Mouse (Mus musculus) erythroblast, adult 5-6 weeks (primary cell): ENCODE results near the gene BC030499. TPM values are rescaled to one million over a fixed set of nuclear protein-coding genes. Genes with fewer than 3 reads are reported as not detected.

Source experiments
- ATAC-seq: replicated peaks from 2 replicates; pipeline ENCODE4 v1.8.0; 2016; ENCODE audit warnings: moderate number of reproducible peaks, mild to moderate bottlenecking, moderate TSS enrichment, inconsistent platforms; ENCODE audit not compliant: poor library complexity, low FRiP score, severe bottlenecking
- total RNA-seq, 2 experiments: library from RNA; stranded (forward) in 1 of 2; stranded (reverse) in 1 of 2; fragments of 150-400 nt in 1 of 2; fragments of 200-764, 138-1000 nt in 1 of 2; gene quantifications; 2 replicates each; pipeline versions ENCODE4 v1.2.3 to v1.2.4; 2015 to 2017; ENCODE audit warnings: low replicate concordance in 2 of 2

Gene BC030499
- total RNA-seq (2015; ENCODE audit: low replicate concordance) = not detected in 2 replicates
- total RNA-seq (2017; ENCODE audit: low replicate concordance) = 0.43 TPM in 1 of 2 replicates, not detected in the other

GRCm38 (mm10) chr11:78290654-78291053, at the start of gene BC030499:
Gene BC030499 (plus strand): TSS chr11:78290841.
- ATAC-seq = no peak

GRCm38 (mm10) chr11:78245261-78245626, 45.4 kb upstream of the BC030499 start:
- peak; percentile 6; the same call in 1 of the 2 replicates for ATAC-seq

- ATAC-seq = peak; percentile 90
Measured at GRCm38 (mm10) chr11:78245627-78246317, 44.9 kb upstream of the BC030499 start, which contains the start of the genes Sdf2 and Supt6. Gene Sdf2 (plus strand): TSS chr11:78245746. Gene Supt6 (minus strand): TSS chr11:78245987.

GRCm38 (mm10) chr11:78246318-78247011, 44.2 kb upstream of the BC030499 start:
- no peak for ATAC-seq

GRCm38 (mm10) chr11:78247012-78247348, 43.7 kb upstream of the BC030499 start:
- ATAC-seq = no peak

GRCm38 (mm10) chr11:78247727-78248140, 42.9 kb upstream of the BC030499 start:
- ATAC-seq = no peak

- no peak for ATAC-seq
Measured at GRCm38 (mm10) chr11:78256618-78257017, 34.0 kb upstream of the BC030499 start.

- ATAC-seq = no peak
Measured at GRCm38 (mm10) chr11:78260489-78261258, 30.0 kb upstream of the BC030499 start.

- ATAC-seq = peak; percentile 89
Measured at GRCm38 (mm10) chr11:78261380-78262352, 29.0 kb upstream of the BC030499 start, which contains the start of gene 2610507B11Rik. Gene 2610507B11Rik (plus strand): TSS chr11:78261752.

- peak; percentile 62 for ATAC-seq
Measured at GRCm38 (mm10) chr11:78262550-78262949, 28.1 kb upstream of the BC030499 start.

GRCm38 (mm10) chr11:78265571-78265970, 25.1 kb upstream of the BC030499 start:
- no peak for ATAC-seq

- ATAC-seq = no peak
Measured at GRCm38 (mm10) chr11:78271986-78272385, 18.7 kb upstream of the BC030499 start.

GRCm38 (mm10) chr11:78275596-78275995, 15.0 kb upstream of the BC030499 start:
- no peak for ATAC-seq

- ATAC-seq = 0 out of 2 replicates have a peak, but pooled peaks have one; percentile 46
Measured at GRCm38 (mm10) chr11:78276169-78276568, 14.5 kb upstream of the BC030499 start.

GRCm38 (mm10) chr11:78278853-78279252, 11.8 kb upstream of the BC030499 start:
- no peak for ATAC-seq

- no peak for ATAC-seq
Measured at GRCm38 (mm10) chr11:78279586-78279985, 11.1 kb upstream of the BC030499 start.

- no peak for ATAC-seq
Measured at GRCm38 (mm10) chr11:78289146-78289763, 1.4 kb upstream of the BC030499 start.

- no peak for ATAC-seq
Measured at GRCm38 (mm10) chr11:78294585-78294984, 3.9 kb downstream of the BC030499 start.

GRCm38 (mm10) chr11:78300917-78301316, 10.3 kb downstream of the BC030499 start:
- ATAC-seq = no peak
